11 mouse cellular contexts compared by ENCODE assay signal in genomic region chr12:106477040-106477665, GRCm38 (mm10).
DNase-seq lines count a peak whose midpoint lies in the region; ATAC-seq and TF ChIP-seq lines count a peak whose summit lies in the region.
"Had no signal": no experiment of that assay in that cellular context is flagged by ENCODE, and none has a peak within 500 bp of the region (broad histone marks: within the 10 kb centered on the region; RNA-seq: fewer than 3 reads in every experiment).

No protein-coding gene starts in this region.

- H3K9ac ChIP-seq in limb, embryonic 11.5 days (ENCODE audit: low read length) = no peak overlapping the region
- no peak overlapping the region for H3K9ac ChIP-seq in midbrain, embryonic 16.5 days (ENCODE audit: low read depth, low read length)
- no peak overlapping the region for H3K9ac ChIP-seq in intestine, embryonic 16.5 days (ENCODE audit: low read depth, low read length)
- H3K9ac ChIP-seq: liver, postnatal 0 days had no signal

- no peak for TF ChIP-seq POLR2A in brain, embryonic 14.5 days (IDR thresholded peaks at IDR 0.05; ENCODE audit: borderline replicate concordance, extremely low read depth, insufficient read depth, insufficient read length, poor library complexity, severe bottlenecking)

- H3K4me2 ChIP-seq in limb, embryonic 11.5 days (ENCODE audit: low read depth, severe bottlenecking) = no peak overlapping the region
- H3K4me2 ChIP-seq in midbrain, embryonic 16.5 days (ENCODE audit: low read length) = no peak overlapping the region
- H3K4me2 ChIP-seq in intestine, embryonic 16.5 days (ENCODE audit: low read depth, low read length) = no peak overlapping the region

- H3K36me3 ChIP-seq in limb, embryonic 11.5 days (ENCODE audit: control insufficient read depth, insufficient read depth, low read length) = no peaks in the 10 kb centered on the region
- H3K36me3 ChIP-seq in limb, embryonic 10.5 days = no peaks in the 10 kb centered on the region
- H3K36me3 ChIP-seq in forebrain, embryonic 10.5 days (replicated peaks) = no peaks in the 10 kb centered on the region
- H3K36me3 ChIP-seq in midbrain, embryonic 16.5 days (ENCODE audit: control insufficient read depth, insufficient read depth, low read length) = no peaks in the 10 kb centered on the region
- H3K36me3 ChIP-seq in intestine, embryonic 16.5 days (ENCODE audit: control insufficient read depth, insufficient read depth, low read length) = no peaks in the 10 kb centered on the region

- H3K27ac ChIP-seq in limb, embryonic 11.5 days (replicated peaks; ENCODE audit: low read depth, low read length) = no peak overlapping the region
- H3K27ac ChIP-seq in limb, embryonic 10.5 days = no peak overlapping the region
- H3K27ac ChIP-seq in forebrain, embryonic 10.5 days = no peak overlapping the region
- H3K27ac ChIP-seq in midbrain, embryonic 16.5 days (ENCODE audit: low read length) = peak overlapping the region; percentile 23; the same call in 1 of the 2 replicates
- no peak overlapping the region for H3K27ac ChIP-seq in intestine, embryonic 16.5 days (ENCODE audit: low read length)

- no peaks in the 10 kb centered on the region for H3K9me3 ChIP-seq in limb, embryonic 11.5 days (ENCODE audit: control insufficient read depth, low read length)
- no peaks in the 10 kb centered on the region for H3K9me3 ChIP-seq in limb, embryonic 10.5 days (replicated peaks)
- no peaks in the 10 kb centered on the region for H3K9me3 ChIP-seq in forebrain, embryonic 10.5 days
- no peaks in the 10 kb centered on the region for H3K9me3 ChIP-seq in midbrain, embryonic 16.5 days (replicated peaks; ENCODE audit: control insufficient read depth, low read length, poor library complexity, severe bottlenecking)
- H3K9me3 ChIP-seq in intestine, embryonic 16.5 days (ENCODE audit: control insufficient read depth, low read length) = no peaks in the 10 kb centered on the region

- ATAC-seq in limb, embryonic 11.5 days (ENCODE audit: insufficient number of reproducible peaks, low FRiP score, low TSS enrichment, low read depth) = no peak
- no peak for ATAC-seq in midbrain, embryonic 16.5 days
- ATAC-seq in intestine, embryonic 16.5 days = no peak
- ATAC-seq: liver, postnatal 0 days had no signal

- 23% methylated on average over 8 of the region's 8 CpGs for WGBS in limb, embryonic 11.5 days
- WGBS in limb, embryonic 10.5 days = 25% methylated on average over 8 of the region's 8 CpGs
- 13% methylated on average over 8 of the region's 8 CpGs for WGBS in forebrain, embryonic 10.5 days
- 14% methylated on average over 8 of the region's 8 CpGs for WGBS in midbrain, embryonic 16.5 days
- WGBS in intestine, embryonic 16.5 days = 23% methylated on average over 8 of the region's 8 CpGs

- H3K27me3 ChIP-seq in limb, embryonic 11.5 days (ENCODE audit: control insufficient read depth, insufficient read depth, low read length) = peaks cover 37% of the 10 kb centered on the region
- peaks cover 84% of the 10 kb centered on the region for H3K27me3 ChIP-seq in limb, embryonic 10.5 days (ENCODE audit: low read depth, poor library complexity, severe bottlenecking)
- peaks cover 76% of the 10 kb centered on the region for H3K27me3 ChIP-seq in forebrain, embryonic 10.5 days (ENCODE audit: poor library complexity, severe bottlenecking)
- no peaks in the 10 kb centered on the region for H3K27me3 ChIP-seq in midbrain, embryonic 16.5 days (ENCODE audit: control insufficient read depth, insufficient read depth, low read depth, low read length)
- peaks cover 33% of the 10 kb centered on the region for H3K27me3 ChIP-seq in intestine, embryonic 16.5 days (replicated peaks; ENCODE audit: control insufficient read depth, insufficient read depth, low read length)

- DNase-seq in limb, embryonic 11.5 days (ENCODE audit: low spot score) = peak; percentile 30
- DNase-seq in limb, embryonic 10.5 days (ENCODE audit: low spot score) = no peak
- DNase-seq in brain, embryonic 14.5 days (ENCODE audit: low read depth) = peak; percentile 74
- peak; percentile 25 for DNase-seq in forebrain, embryonic 10.5 days (ENCODE audit: extremely low spot score, low spot score)
- DNase-seq in cerebellum, postnatal 4 days (ENCODE audit: low spot score in 2 of 2) = no peak
- no peak for DNase-seq in right cerebral cortex, postnatal 36 days (ENCODE audit: low spot score in 2 of 2)
- DNase-seq: cerebellum, postnatal 36 days; kidney, postnatal 36 days; liver, postnatal 0 days had no signal

- H3K4me1 ChIP-seq in limb, embryonic 11.5 days (ENCODE audit: control insufficient read depth, insufficient read depth, low read length) = 0 out of 2 replicates have a peak, but pooled peaks cover 4% of the 10 kb centered on the region
- peaks cover 38% of the 10 kb centered on the region for H3K4me1 ChIP-seq in limb, embryonic 10.5 days
- peaks cover 66% of the 10 kb centered on the region for H3K4me1 ChIP-seq in forebrain, embryonic 10.5 days
- H3K4me1 ChIP-seq in midbrain, embryonic 16.5 days (ENCODE audit: control insufficient read depth, insufficient read depth, low read length) = peaks cover 33% of the 10 kb centered on the region
- H3K4me1 ChIP-seq in intestine, embryonic 16.5 days (ENCODE audit: control insufficient read depth, insufficient read depth, low read length) = peaks cover 8% of the 10 kb centered on the region

- peak; percentile 33; the same call in 1 of the 2 replicates for TF ChIP-seq CTCF in brain, embryonic 14.5 days (IDR thresholded peaks at IDR 0.05; ENCODE audit: borderline replicate concordance, extremely low read depth, insufficient read depth, insufficient read length)

- no peak overlapping the region for H3K4me3 ChIP-seq in limb, embryonic 11.5 days (ENCODE audit: low read depth, low read length)
- no peak overlapping the region for H3K4me3 ChIP-seq in limb, embryonic 10.5 days
- H3K4me3 ChIP-seq in forebrain, embryonic 10.5 days = no peak overlapping the region
- H3K4me3 ChIP-seq in midbrain, embryonic 16.5 days (ENCODE audit: low read depth, low read length) = no peak overlapping the region
- no peak overlapping the region for H3K4me3 ChIP-seq in intestine, embryonic 16.5 days (ENCODE audit: low read length)

Comparison
In these comparisons a context has a peak if more than half of its experiments do, and no peak if none do; other contexts are left out.
1. DNase-seq: peak in limb, embryonic 11.5 days (single experiment), brain, embryonic 14.5 days (single experiment) and forebrain, embryonic 10.5 days (single experiment); none in limb, embryonic 10.5 days (single experiment), cerebellum, postnatal 4 days (0 of 2) and right cerebral cortex, postnatal 36 days (0 of 2).